ENCODE assay signal across 41 mouse cellular contexts in the genomic region with DNA sequence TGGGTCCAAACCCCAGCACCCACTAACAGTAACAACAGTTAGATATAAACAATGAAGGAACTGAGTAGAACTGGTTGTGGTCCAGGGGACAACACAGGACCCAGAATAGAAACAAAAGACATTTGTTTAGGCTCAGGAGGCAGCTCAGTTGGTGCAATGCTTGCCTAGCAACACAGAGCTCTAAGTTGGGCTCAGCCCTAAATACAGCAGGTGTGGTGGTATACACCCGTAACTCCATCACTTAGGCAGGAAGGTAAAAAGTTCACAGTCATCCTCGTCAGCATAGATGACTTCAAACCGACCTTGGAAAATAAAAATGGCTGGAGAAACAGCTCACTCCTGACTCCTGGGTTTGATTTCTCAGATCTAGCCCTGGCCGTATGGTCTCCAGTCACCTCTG. TPM values are rescaled to one million over a fixed set of nuclear protein-coding genes. Genes with fewer than 3 reads are reported as not detected.
"Had no signal": no experiment of that assay in that cellular context is flagged by ENCODE, and none has a peak within 500 bp of the region (broad histone marks: within the 10 kb centered on the region; RNA-seq: fewer than 3 reads in every experiment).

No protein-coding gene starts in this region.

- H3K9me3 ChIP-seq: heart, embryonic 12.5 days; hindbrain, embryonic 13.5 days; hindbrain, embryonic 15.5 days; kidney, embryonic 15.5 days; limb, embryonic 13.5 days; limb, embryonic 15.5 days; liver, embryonic 12.5 days had no signal

- H3K27me3 ChIP-seq: heart, embryonic 12.5 days; kidney, embryonic 15.5 days; liver, embryonic 12.5 days had no signal

- H3K4me1 ChIP-seq: hindbrain, embryonic 15.5 days had no signal

- H3K36me3 ChIP-seq: heart, embryonic 12.5 days; hindbrain, embryonic 13.5 days; hindbrain, embryonic 15.5 days; kidney, embryonic 15.5 days; limb, embryonic 13.5 days; limb, embryonic 15.5 days; liver, embryonic 12.5 days had no signal

- DNase-seq: gastrocnemius, adult 2 months; gastrocnemius, postnatal 10 days; gastrocnemius, postnatal 25 days; heart, adult 11 months; heart, adult 2 months; heart, postnatal 10 days; heart, postnatal 36 days; kidney, adult 11 months; kidney, adult 2 months; kidney, adult 9 months; kidney, postnatal 14 days; kidney, postnatal 36 days; layer of hippocampus, adult 9-11 months; layer of hippocampus, postnatal 36 days; left cerebral cortex, postnatal 4 days had no signal

- H3K4me3 ChIP-seq: gastrocnemius, adult 2 months; heart, adult 2 months; heart, embryonic 12.5 days; hindbrain, embryonic 13.5 days; hindbrain, embryonic 15.5 days; kidney, embryonic 15.5 days; limb, embryonic 13.5 days; limb, embryonic 15.5 days; liver, embryonic 12.5 days had no signal

- H3K27ac ChIP-seq: gastrocnemius, adult 2 months; heart, adult 2 months; hindbrain, embryonic 13.5 days; hindbrain, embryonic 15.5 days; hindbrain, postnatal 0 days; kidney, embryonic 15.5 days; kidney, postnatal 0 days; limb, embryonic 13.5 days; limb, embryonic 15.5 days; liver, embryonic 12.5 days; liver, embryonic 14.5 days had no signal

RNA-seq across cellular contexts. Expression of a gene that starts 55.8 kb away (rescaled TPM):
- total RNA-seq: gastrocnemius, adult 2 months; gastrocnemius, postnatal 10 days; gastrocnemius, postnatal 25 days; heart, adult 2 months; heart, postnatal 10 days; heart, postnatal 36 days; hematopoietic stem cell, adult 5-6 weeks; hindbrain, postnatal 0 days; layer of hippocampus, adult 18-20 months; layer of hippocampus, adult 8-10 months; layer of hippocampus, postnatal 14 days; layer of hippocampus, postnatal 36 days; left cerebral cortex, adult 18-20 months; left cerebral cortex, adult 8-10 months; left cerebral cortex, postnatal 10 days; left cerebral cortex, postnatal 25 days; liver, adult 2 months had no signal
- polyA plus RNA-seq: heart, adult 2 months; heart, embryonic 12.5 days; heart, embryonic 14.5 days; heart, embryonic 16.5 days; hindbrain, embryonic 11.5 days; hindbrain, embryonic 13.5 days; hindbrain, embryonic 15.5 days; hindbrain, postnatal 0 days; intestine, embryonic 14.5 days; intestine, embryonic 16.5 days; kidney, adult 2 months; kidney, embryonic 15.5 days; kidney, postnatal 0 days; large intestine, adult 2 months; limb, embryonic 11.5 days; limb, embryonic 13.5 days; limb, embryonic 15.5 days; liver, adult 2 months; liver, embryonic 12.5 days; liver, embryonic 14.5 days had no signal
